Mouse (Mus musculus) MEL (cell line): Measurements from ENCODE around the gene Pla2g2c.

ENCODE experiments used
- E2F4 ChIP-seq: IDR thresholded peaks from 2 replicates; pipeline ENCODE4 v1.6.1; 2011; ENCODE audit warnings: low read depth, low read length, improper control_type of control experiment, borderline replicate concordance
- ZNF384 ChIP-seq: IDR thresholded peaks from 2 replicates; pipeline ENCODE4 v1.6.1; 2012; ENCODE audit warnings: low read depth, mild to moderate bottlenecking, inconsistent platforms, low read length, improper control_type of control experiment

- TF ChIP-seq E2F4 (no peak), ZNF384 (no peak)
Observed at GRCm38 (mm10) chr4:138755983-138756382, 31.4 kb downstream of the Pla2g2c start.
